Mouse (Mus musculus) MEL (cell line): ENCODE results near the gene Gm45808.

Experiments
- CHD2 ChIP-seq: IDR thresholded peaks from 2 replicates; pipeline ENCODE4 v1.6.1; 2011; ENCODE audit warnings: low read length, improper control_type of control experiment
- EP300 ChIP-seq, 2 experiments: IDR thresholded peaks; 2 replicates each; pipeline ENCODE4 v1.6.1; 2011; ENCODE audit warnings: improper control_type of control experiment in 2 of 2, low read length in 2 of 2, low read depth in 1 of 2, mild to moderate bottlenecking in 1 of 2
- KAT2A ChIP-seq: conservative IDR thresholded peaks from 2 replicates; pipeline ENCODE4 v1.6.1; 2012; ENCODE audit warnings: low read depth, low read length, improper control_type of control experiment, inconsistent platforms
- POLR2A ChIP-seq, 2 experiments: IDR thresholded peaks; 2 replicates each; pipeline ENCODE4 v1.6.1; 2011 to 2012; ENCODE audit warnings: low read length in 2 of 2, mild to moderate bottlenecking in 2 of 2, control low read depth in 1 of 2, improper control_type of control experiment in 1 of 2, low read depth in 1 of 2, moderate library complexity in 1 of 2; ENCODE audit not compliant: control insufficient read depth in 1 of 2, insufficient read depth in 1 of 2, poor library complexity in 1 of 2

GRCm38 (mm10) chr7:45529461-45529860 lies 42.9 kb upstream of the Gm45808 start:
- no peak for TF ChIP-seq EP300 (IDR thresholded peaks at IDR 0.05; ENCODE audit: low read depth in 1 of 2, low read length in 2 of 2)
- no peak for TF ChIP-seq POLR2A (IDR thresholded peaks at IDR 0.05; ENCODE audit: control insufficient read depth in 1 of 2, insufficient read depth in 1 of 2, low read depth in 1 of 2, low read length in 2 of 2, poor library complexity in 1 of 2)
- TF ChIP-seq CHD2: no peak
- no peak for TF ChIP-seq KAT2A
